Mouse (Mus musculus): ENCODE results near the gene Cadm4.

DNA sequence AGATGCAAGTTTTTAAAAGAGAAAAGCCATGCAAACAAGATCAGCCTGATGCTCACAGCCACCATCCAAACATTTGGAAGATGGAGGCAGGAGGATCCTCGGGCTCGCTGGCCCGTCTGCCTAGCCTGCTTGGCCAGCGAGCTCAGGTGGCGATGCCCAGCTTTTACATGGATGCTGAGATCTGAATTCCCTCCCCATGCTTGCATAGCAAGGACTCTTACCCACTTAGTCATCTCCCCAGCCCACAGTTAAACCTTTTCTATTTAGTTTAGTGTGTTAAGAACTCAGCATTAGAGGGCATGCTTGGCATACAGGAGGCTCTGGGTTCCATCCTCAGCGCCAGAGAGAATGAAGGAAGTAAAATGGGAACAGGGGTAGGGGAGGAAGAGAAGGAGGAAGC is 42.6 kb upstream of the Cadm4 start:
- no peak for TF ChIP-seq CTCF (conservative IDR thresholded peaks at IDR 0.05; ENCODE audit: low read length)
- no peak for TF ChIP-seq NANOG (IDR thresholded peaks at IDR 0.05; ENCODE audit: borderline replicate concordance, low read length)

Data from E14TG2a.4 (cell line).